Mouse (Mus musculus): ENCODE measurements at regions not wholly inside any gene's neighbourhood (a gene's known extent, or its start where the extent isn't known, plus 50 kb on each side); places are given as distances from the start of the nearest gene placed in this dataset.

DNA sequence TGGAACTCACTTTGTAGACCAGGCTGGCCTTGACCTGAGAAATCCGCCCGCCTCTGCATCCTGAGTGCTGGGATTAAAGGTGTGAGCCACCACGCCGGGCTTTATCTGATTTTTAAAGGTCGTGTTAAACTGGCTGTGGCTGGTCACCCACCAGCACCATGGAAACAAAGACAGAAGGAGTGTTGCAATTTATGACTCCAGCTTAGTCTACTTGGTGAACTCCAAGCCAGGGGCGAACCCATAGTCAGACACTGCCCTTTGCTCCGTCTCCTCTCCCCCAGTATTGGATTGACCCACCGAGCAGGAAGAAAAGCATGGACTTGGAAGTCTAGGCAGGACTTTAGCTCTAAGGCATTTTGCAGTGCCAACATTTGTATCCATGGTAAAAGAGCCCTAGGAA lies 86.5 kb upstream of the Fam3c start:
- Histone ChIP-seq H3K4me1 (ENCODE audit: control insufficient read depth, insufficient read depth) (no peaks in the 10 kb centered on the region), H3K4me3 (ENCODE audit: low read depth, low read length) (no peak overlapping the region), H3K9ac (replicated peaks; ENCODE audit: low read depth, low read length) (no peak overlapping the region), H3K36me3 (replicated peaks; ENCODE audit: control insufficient read depth, insufficient read depth, low read length) (no peaks in the 10 kb centered on the region), H3K27me3 (ENCODE audit: control insufficient read depth, insufficient read depth, low read length) (no peaks in the 10 kb centered on the region), H3K4me2 (ENCODE audit: low read depth, low read length) (no peak overlapping the region), H3K27ac (ENCODE audit: low read depth) (no peak overlapping the region), H3K9me3 (replicated peaks; ENCODE audit: control insufficient read depth, low read length) (no peaks in the 10 kb centered on the region)
- WGBS, result 80% methylated on average over 8 of the region's 8 CpGs
- TF ChIP-seq CTCF (IDR thresholded peaks at IDR 0.05; ENCODE audit: low read depth) (no peak), EP300 (IDR thresholded peaks at IDR 0.05; ENCODE audit: low read depth) (no peak)
- ATAC-seq (ENCODE audit: insufficient read depth, low read depth) (no peak), DNase-seq (ENCODE audit: low spot score) (no peak)

DNA sequence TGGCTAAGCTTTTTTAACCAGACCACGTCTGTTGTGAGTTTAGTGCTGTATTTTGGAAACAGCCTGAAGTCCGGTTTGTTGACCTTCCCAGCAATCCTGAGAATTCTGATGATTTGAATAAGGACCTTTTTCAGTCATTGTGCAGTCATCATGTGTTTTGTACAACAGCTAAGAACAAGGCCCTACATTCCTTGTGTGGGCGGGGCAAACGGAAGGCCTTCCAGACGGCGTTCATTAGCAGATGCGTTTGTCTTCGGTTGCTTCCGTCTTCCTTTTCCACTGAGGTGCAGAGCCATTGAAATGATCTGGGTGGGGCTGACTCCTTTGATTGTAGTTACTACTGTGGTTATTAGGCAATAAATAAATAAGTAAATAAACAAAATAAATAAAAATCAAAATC lies 83.8 kb upstream of the Fam3c start:
- Histone ChIP-seq H3K4me2 (ENCODE audit: low read depth, low read length) (no peak overlapping the region), H3K27ac (ENCODE audit: low read depth) (no peak overlapping the region), H3K9me3 (replicated peaks; ENCODE audit: control insufficient read depth, low read length) (peaks cover 4% of the 10 kb centered on the region; the same call in 1 of the 2 replicates), H3K4me1 (ENCODE audit: control insufficient read depth, insufficient read depth) (no peaks in the 10 kb centered on the region), H3K4me3 (ENCODE audit: low read depth, low read length) (no peak overlapping the region), H3K9ac (replicated peaks; ENCODE audit: low read depth, low read length) (no peak overlapping the region), H3K27me3 (ENCODE audit: control insufficient read depth, insufficient read depth, low read length) (no peaks in the 10 kb centered on the region), H3K36me3 (replicated peaks; ENCODE audit: control insufficient read depth, insufficient read depth, low read length) (no peaks in the 10 kb centered on the region)
- DNase-seq (ENCODE audit: low spot score) (no peak), ATAC-seq (ENCODE audit: insufficient read depth, low read depth) (no peak)
- TF ChIP-seq CTCF (IDR thresholded peaks at IDR 0.05; ENCODE audit: low read depth), result no peak
- TF ChIP-seq EP300 (IDR thresholded peaks at IDR 0.05; ENCODE audit: low read depth), result no peak
- WGBS, result 84% methylated on average over 9 of the region's 9 CpGs

GRCm38 (mm10) chr6:22429026-22429425 lies 73.0 kb upstream of the Fam3c start:
- no peak for ATAC-seq (ENCODE audit: insufficient read depth, low read depth)
- 28% methylated on average over 3 of the region's 3 CpGs for WGBS
- TF ChIP-seq EP300 (IDR thresholded peaks at IDR 0.05; ENCODE audit: low read depth), result no peak
- TF ChIP-seq CTCF (IDR thresholded peaks at IDR 0.05; ENCODE audit: low read depth), result no peak
- Histone ChIP-seq H3K4me2 (ENCODE audit: low read depth, low read length) (no peak overlapping the region), H3K27ac (ENCODE audit: low read depth) (no peak overlapping the region), H3K36me3 (replicated peaks; ENCODE audit: control insufficient read depth, insufficient read depth, low read length) (no peaks in the 10 kb centered on the region), H3K9me3 (replicated peaks; ENCODE audit: control insufficient read depth, low read length) (no peaks in the 10 kb centered on the region), H3K4me3 (ENCODE audit: low read depth, low read length) (no peak overlapping the region), H3K4me1 (ENCODE audit: control insufficient read depth, insufficient read depth) (no peaks in the 10 kb centered on the region), H3K27me3 (ENCODE audit: control insufficient read depth, insufficient read depth, low read length) (no peaks in the 10 kb centered on the region), H3K9ac (replicated peaks; ENCODE audit: low read depth, low read length) (no peak overlapping the region)
- no peak for DNase-seq (ENCODE audit: low spot score)

GRCm38 (mm10) chr6:22424161-22424807 lies 68.2 kb upstream of the Fam3c start:
- DNase-seq (ENCODE audit: low spot score) (no peak), ATAC-seq (ENCODE audit: insufficient read depth, low read depth) (no peak)
- Histone ChIP-seq H3K27ac (ENCODE audit: low read depth) (peak overlapping the region; percentile 4; the same call in 1 of the 2 replicates), H3K36me3 (replicated peaks; ENCODE audit: control insufficient read depth, insufficient read depth, low read length) (no peaks in the 10 kb centered on the region), H3K27me3 (ENCODE audit: control insufficient read depth, insufficient read depth, low read length) (no peaks in the 10 kb centered on the region), H3K9ac (replicated peaks; ENCODE audit: low read depth, low read length) (no peak overlapping the region), H3K4me2 (ENCODE audit: low read depth, low read length) (no peak overlapping the region), H3K4me1 (ENCODE audit: control insufficient read depth, insufficient read depth) (no peaks in the 10 kb centered on the region), H3K9me3 (replicated peaks; ENCODE audit: control insufficient read depth, low read length) (no peaks in the 10 kb centered on the region), H3K4me3 (ENCODE audit: low read depth, low read length) (no peak overlapping the region)
- TF ChIP-seq CTCF (IDR thresholded peaks at IDR 0.05; ENCODE audit: low read depth) (no peak), EP300 (IDR thresholded peaks at IDR 0.05; ENCODE audit: low read depth) (no peak)
- 79% methylated on average over 10 of the region's 10 CpGs for WGBS

DNA sequence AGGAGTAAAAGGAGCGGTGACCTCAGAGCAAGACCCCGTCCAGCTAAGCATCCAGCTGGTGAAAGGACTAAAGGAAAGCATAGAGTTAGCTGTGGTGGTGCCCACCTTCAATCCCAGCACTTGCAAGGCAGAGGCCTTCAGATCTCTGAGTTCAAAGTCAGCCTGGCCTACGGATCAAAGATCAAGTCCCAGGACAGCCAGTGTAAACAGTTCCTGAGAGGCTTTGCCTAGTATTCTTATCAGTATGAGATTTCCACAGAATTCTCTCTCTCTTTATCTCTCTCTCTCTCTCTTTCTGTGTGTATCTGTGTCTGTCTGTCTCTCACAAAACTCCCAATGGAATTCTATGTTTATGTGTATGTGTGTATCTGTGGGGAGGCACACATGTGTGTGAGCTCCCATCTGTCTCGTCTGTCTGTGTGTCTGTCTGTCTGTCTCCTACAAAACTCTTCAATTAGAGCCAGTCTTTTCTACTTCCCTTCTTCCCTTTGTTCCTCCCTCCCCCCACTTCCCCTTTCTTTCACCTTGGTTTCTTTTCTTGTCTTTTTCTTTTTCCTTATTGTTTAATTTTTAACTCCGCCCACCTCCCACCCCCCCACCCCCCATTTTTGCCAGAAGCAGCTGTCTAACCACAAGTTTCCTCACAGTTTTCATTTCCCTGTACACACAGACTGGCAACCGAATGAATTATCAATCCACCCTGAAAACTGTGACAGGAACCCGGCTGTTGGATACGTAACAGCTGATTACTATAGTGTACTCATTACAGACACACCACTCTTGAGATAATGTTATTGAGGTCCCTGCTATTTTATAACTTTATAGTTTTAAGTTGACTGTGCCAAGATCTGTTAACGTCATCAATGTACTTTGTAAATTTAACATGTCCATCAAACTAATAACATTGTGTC lies 67.3 kb upstream of the Fam3c start:
- TF ChIP-seq EP300 (IDR thresholded peaks at IDR 0.05; ENCODE audit: low read depth), result no peak
- H3K9me3 ChIP-seq (replicated peaks; ENCODE audit: control insufficient read depth, low read length), result no peaks in the 10 kb centered on the region
- H3K9ac ChIP-seq (replicated peaks; ENCODE audit: low read depth, low read length), result no peak overlapping the region
- DNase-seq (ENCODE audit: low spot score) (no peak), ATAC-seq (ENCODE audit: insufficient read depth, low read depth) (no peak)
- no peaks in the 10 kb centered on the region for H3K27me3 ChIP-seq (ENCODE audit: control insufficient read depth, insufficient read depth, low read length)
- H3K4me2 ChIP-seq (ENCODE audit: low read depth, low read length), result no peak overlapping the region
- WGBS, result 60% methylated on average over 9 of the region's 9 CpGs
- peak overlapping the region; percentile 4; the same call in 1 of the 2 replicates for H3K27ac ChIP-seq (ENCODE audit: low read depth)
- no peak overlapping the region for H3K4me3 ChIP-seq (ENCODE audit: low read depth, low read length)
- no peaks in the 10 kb centered on the region for H3K4me1 ChIP-seq (ENCODE audit: control insufficient read depth, insufficient read depth)
- H3K36me3 ChIP-seq (replicated peaks; ENCODE audit: control insufficient read depth, insufficient read depth, low read length), result no peaks in the 10 kb centered on the region

Measured in heart, postnatal 0 days (tissue).